In genomic region chr14:27186596-27186995, GRCm38 (mm10) we compare ENCODE assay signal across 7 mouse cellular contexts.
"Had no signal": no experiment of that assay in that cellular context is flagged by ENCODE, and none has a peak within 500 bp of the region (broad histone marks: within the 10 kb centered on the region; RNA-seq: fewer than 3 reads in every experiment).

No protein-coding gene starts in this region.

- H3K36me3 ChIP-seq: limb, embryonic 12.5 days; limb, embryonic 15.5 days; lung, embryonic 15.5 days; midbrain, embryonic 15.5 days; neural tube, embryonic 13.5 days had no signal

- H3K27me3 ChIP-seq: limb, embryonic 12.5 days; limb, embryonic 15.5 days; lung, embryonic 15.5 days; midbrain, embryonic 15.5 days; neural tube, embryonic 13.5 days had no signal

- H3K4me1 ChIP-seq: midbrain, embryonic 15.5 days had no signal

- H3K9ac ChIP-seq: limb, embryonic 12.5 days; limb, embryonic 15.5 days; liver, embryonic 14.5 days; lung, embryonic 15.5 days; midbrain, embryonic 15.5 days; neural tube, embryonic 13.5 days had no signal

- H3K9me3 ChIP-seq: limb, embryonic 12.5 days; limb, embryonic 15.5 days; lung, embryonic 15.5 days; midbrain, embryonic 15.5 days; neural tube, embryonic 13.5 days had no signal

- H3K27ac ChIP-seq: limb, embryonic 12.5 days; limb, embryonic 15.5 days; liver, embryonic 14.5 days; lung, embryonic 15.5 days; midbrain, embryonic 15.5 days; neural tube, embryonic 13.5 days had no signal

- H3K4me2 ChIP-seq: limb, embryonic 12.5 days; limb, embryonic 15.5 days; lung, embryonic 15.5 days; midbrain, embryonic 11.5 days; midbrain, embryonic 15.5 days; neural tube, embryonic 13.5 days had no signal

- H3K4me3 ChIP-seq: limb, embryonic 12.5 days; limb, embryonic 15.5 days; lung, embryonic 15.5 days; midbrain, embryonic 15.5 days; neural tube, embryonic 13.5 days had no signal
